Mouse (Mus musculus): Measurements from ENCODE around the gene Polr2a. TPM values are rescaled to one million over a fixed set of nuclear protein-coding genes. Genes with fewer than 3 reads are reported as not detected.

Gene Polr2a
- polyA plus RNA-seq (2012; rRNA removed): 12.7 and 15.6 TPM in 2 replicates

DNA sequence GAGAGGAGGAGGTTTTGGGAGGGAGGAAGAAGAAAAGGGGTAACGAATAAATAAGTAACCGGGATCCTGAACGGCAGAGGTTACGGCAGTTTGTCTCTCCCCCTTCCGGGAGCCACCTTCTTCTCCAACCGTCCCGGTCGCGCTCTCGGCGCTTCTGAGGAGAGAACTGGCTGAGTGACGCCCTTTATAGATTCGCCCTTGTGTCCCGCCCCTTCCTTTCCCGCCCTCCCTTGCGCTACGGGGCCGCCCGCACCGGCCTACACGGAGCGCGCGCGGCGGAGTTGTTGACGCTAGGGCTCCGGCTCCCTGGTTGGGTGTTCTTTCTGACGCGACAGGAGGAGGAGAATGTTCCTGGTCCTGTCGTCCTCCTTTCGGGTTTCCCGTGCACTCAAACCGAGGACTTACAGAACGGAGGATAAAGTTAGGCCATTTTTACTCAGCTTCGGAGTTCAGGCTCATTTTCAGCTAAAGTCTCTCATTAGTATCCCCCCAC, at the start of gene Polr2a:
Gene Polr2a, minus strand, starts transcription at position 160 of the 493 bp plus-strand sequence.

DNA sequence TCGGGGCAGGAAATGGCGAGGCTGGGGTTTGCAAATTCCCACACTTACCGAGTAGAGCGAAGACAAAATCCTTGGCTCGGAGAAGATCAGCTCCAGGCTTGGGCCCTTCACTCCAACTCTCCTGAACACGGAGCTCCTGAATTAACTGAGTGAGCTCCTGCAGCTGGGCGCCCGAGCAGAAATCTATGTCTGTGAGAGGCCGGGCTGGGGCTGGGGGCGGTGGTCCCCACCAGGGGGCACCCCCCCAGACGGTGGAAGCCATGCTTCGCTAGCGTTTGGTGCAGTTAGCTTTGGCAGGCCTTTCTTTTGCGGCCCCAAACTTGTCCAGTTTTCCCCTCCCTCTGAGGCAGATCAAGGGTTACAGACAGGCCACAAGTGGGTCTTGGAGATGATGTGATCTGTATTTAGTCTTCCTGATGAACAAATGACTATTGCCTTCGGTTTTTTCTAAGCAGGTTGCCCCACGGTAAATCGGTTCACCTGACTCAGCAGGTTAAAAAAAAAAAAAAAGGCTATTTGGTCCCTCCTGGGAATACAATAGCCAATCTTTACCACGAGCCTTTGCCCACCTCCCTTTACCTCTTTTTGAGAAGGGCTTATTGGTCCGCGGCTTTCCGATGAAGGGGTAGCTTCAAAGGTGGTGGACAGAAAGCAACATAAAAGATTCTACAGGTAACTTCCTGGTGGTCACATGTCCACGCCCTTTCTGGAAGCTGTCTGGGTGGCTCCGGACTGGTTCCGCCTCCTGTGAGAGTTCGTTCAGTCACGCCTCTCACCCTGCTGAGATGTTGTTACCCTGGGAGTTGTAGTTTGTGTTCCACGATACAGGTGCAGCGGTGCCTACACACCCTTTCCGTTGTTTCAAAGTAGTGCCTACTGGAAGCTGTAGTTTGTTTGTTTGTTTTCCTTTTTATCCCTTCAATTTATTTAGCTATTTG, 46.8 kb upstream of the Polr2a start, which contains the start of gene Tmem102:
Gene Tmem102, minus strand, starts transcription at position 653 of the 938 bp plus-strand sequence.

DNA sequence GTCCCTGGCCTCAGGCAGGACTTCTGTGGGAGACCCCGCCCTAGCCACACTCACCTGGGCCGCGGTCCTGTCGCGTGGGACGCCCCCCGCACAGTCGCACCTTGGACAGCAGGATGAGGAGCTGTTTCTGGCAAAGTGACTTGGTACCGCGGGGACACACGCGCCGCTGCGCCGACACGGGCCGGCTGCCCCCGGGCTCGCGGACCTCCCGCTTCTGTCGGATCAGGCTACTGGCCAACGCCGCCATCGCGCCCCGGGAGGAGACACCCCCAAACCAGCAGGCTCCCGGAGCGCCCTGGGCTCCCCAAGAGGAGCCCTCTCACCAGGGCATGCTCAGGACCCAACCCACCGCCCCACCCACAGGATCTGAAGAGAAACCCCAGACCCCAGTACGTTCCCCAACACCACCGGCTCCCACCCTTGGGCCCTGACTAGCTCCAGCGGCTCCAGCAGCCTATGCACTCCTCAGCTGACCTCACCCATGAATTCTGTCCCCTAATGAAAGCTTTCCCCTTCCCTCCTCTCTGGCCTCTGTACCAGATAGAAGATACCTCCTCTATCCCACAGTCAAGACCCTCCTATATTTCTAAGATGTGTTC, 43.0 kb upstream of the Polr2a start, which contains the start of gene Fgf11:
Gene Fgf11, minus strand, starts transcription at position 479 of the 599 bp plus-strand sequence.

GRCm38 (mm10) chr11:69795168-69795982, 36.9 kb upstream of the Polr2a start, which contains the start of gene Chrnb1:
Gene Chrnb1, minus strand, starts transcription at chr11:69795943.

DNA sequence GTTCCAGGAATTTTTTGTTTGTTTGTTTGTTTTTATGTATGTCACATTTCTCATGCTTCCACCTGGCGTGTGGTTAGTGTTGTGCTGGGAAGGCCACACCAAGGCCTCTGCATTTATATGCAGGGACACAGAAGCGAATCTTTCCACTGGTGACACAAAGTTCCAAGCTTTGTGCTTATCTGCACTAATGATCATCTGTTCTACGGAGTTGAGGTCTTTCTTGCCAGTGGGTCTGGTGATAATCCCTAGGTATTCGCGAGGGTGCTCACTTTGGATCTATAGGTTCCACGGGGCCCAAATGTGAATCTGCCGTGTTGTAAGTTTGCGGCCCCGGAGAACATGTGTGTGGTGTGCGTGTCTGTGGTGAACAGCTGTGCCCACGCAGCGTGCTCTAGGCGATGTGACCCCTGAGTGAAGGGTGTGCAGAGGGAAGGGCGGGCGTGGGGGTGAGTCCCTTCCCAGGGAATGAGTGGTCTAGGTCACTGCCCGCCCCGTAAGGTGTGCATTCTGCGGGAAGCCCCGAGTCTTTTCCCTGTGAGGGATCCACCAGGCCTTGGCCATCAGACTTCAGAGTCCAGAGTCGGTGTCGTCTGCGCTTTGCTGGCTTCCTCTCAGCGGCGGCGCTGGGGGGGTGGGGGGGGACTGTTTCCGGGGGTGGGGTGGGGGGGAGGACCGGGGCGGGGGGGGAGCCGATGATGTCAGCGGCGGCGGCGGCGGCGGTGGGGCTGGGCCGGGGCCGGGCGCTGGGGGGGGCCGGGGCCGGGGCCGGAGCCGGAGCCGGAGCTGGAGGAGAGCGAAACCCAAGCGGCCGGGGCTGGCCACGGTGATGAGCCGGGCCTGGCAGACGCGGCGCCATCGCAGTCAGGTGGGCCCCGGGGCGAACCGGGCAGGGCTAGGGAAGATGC, 7.0 kb upstream of the Polr2a start, which contains the start of gene Zbtb4:
Gene Zbtb4, plus strand, starts transcription at position 692 of the 905 bp plus-strand sequence.

DNA sequence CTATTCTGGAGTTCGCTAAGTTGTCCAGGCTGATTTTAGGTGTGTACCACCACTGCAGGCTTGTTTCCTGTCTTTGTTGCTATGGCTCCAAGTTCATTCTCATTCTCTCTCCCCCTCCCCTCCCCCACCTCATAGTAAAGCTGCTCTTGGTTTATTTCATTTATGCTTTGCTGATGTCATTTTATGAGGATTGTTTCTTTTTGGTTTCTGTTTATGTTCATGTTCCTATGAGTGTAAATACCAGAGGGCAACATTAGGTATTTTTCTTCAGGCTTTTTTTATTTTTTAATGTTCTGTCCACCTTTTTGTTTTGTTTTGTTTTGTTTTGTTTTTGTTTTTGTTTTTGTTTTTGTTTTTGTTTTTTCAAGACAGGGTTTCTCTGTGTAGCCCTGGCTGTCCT, 3.4 kb upstream of the Polr2a start, which contains the start of gene Slc35g3:
Gene Slc35g3, minus strand, starts transcription at position 101 of the 400 bp plus-strand sequence.

GRCm38 (mm10) chr11:69695361-69696181, 62.9 kb downstream of the Polr2a start, which contains the start of the genes Tnfsf12 and Tnfsfm13:
Gene Tnfsf12, minus strand, starts transcription at chr11:69695849.
Gene Tnfsfm13, minus strand, starts transcription at chr11:69696098.

GRCm38 (mm10) chr11:69685526-69686148, 72.8 kb downstream of the Polr2a start, which contains the start of gene Tnfsf13:
Gene Tnfsf13, minus strand, starts transcription at chr11:69685784.

Other genes with a start within 250 kb of the Polr2a start
- gene Dnah2, start 209.5 kb downstream of the Polr2a start, polyA plus RNA-seq (2012; rRNA removed): 0.01 and 0.06 TPM in 2 replicates
- gene Efnb3, start 198.4 kb downstream of the Polr2a start, polyA plus RNA-seq (2012; rRNA removed): 0.90 and 0.99 TPM in 2 replicates
- gene Wrap53, start 178.4 kb downstream of the Polr2a start, polyA plus RNA-seq (2012; rRNA removed): 8.8 and 10.8 TPM in 2 replicates
- gene Trp53, start 178.3 kb downstream of the Polr2a start, polyA plus RNA-seq (2012; rRNA removed): 61.5 and 74.1 TPM in 2 replicates
- gene Atp1b2, start 152.7 kb downstream of the Polr2a start, polyA plus RNA-seq (2012; rRNA removed): 17.8 and 21.7 TPM in 2 replicates
- gene Shbg, start 140.7 kb downstream of the Polr2a start, polyA plus RNA-seq (2012; rRNA removed): 19.1 and 24.0 TPM in 2 replicates
- gene Sat2, start 136.6 kb downstream of the Polr2a start, polyA plus RNA-seq (2012; rRNA removed): 5.7 and 7.0 TPM in 2 replicates
- gene Fxr2, start 125.6 kb downstream of the Polr2a start, polyA plus RNA-seq (2012; rRNA removed): 21.3 and 22.6 TPM in 2 replicates
- gene Sox15, start 103.3 kb downstream of the Polr2a start, polyA plus RNA-seq (2012; rRNA removed): 0.02 and 0.09 TPM in 2 replicates
- gene Mpdu1, start 96.0 kb downstream of the Polr2a start, polyA plus RNA-seq (2012; rRNA removed): 34.7 and 42.4 TPM in 2 replicates
- gene Cd68, start 92.5 kb downstream of the Polr2a start, polyA plus RNA-seq (2012; rRNA removed): 7.8 and 10.5 TPM in 2 replicates
- gene Eif4a1, start 86.2 kb downstream of the Polr2a start, polyA plus RNA-seq (2012; rRNA removed): 445 and 498 TPM in 2 replicates
- gene Senp3, start 76.6 kb downstream of the Polr2a start, polyA plus RNA-seq (2012; rRNA removed): 46.2 and 57.7 TPM in 2 replicates
- 0.29 and 0.31 TPM in 2 replicates for gene Tnfsf13, start 72.9 kb downstream of the Polr2a start, polyA plus RNA-seq (2012; rRNA removed)
- 3.4 and 3.8 TPM in 2 replicates for gene Tnfsf12, start 62.8 kb downstream of the Polr2a start, polyA plus RNA-seq (2012; rRNA removed)
- 0.77 and 0.86 TPM in 2 replicates for gene Tnfsfm13, start 62.5 kb downstream of the Polr2a start, polyA plus RNA-seq (2012; rRNA removed)
- 0.03 TPM in 1 of 2 replicates, not detected in the other for gene Slc35g3, start 3.3 kb upstream of the Polr2a start, polyA plus RNA-seq (2012; rRNA removed)
- gene Zbtb4, start 7.3 kb upstream of the Polr2a start, polyA plus RNA-seq (2012; rRNA removed): 1.2 and 1.5 TPM in 2 replicates
- gene Chrnb1, start 37.3 kb upstream of the Polr2a start, polyA plus RNA-seq (2012; rRNA removed): 0.69 and 1.5 TPM in 2 replicates
- gene Fgf11, start 43.2 kb upstream of the Polr2a start, polyA plus RNA-seq (2012; rRNA removed): 0.40 and 0.51 TPM in 2 replicates
- gene Tmem102, start 47.0 kb upstream of the Polr2a start, polyA plus RNA-seq (2012; rRNA removed): 0.24 and 0.25 TPM in 2 replicates
- gene Gm39566, start 56.7 kb upstream of the Polr2a start, polyA plus RNA-seq (2012; rRNA removed): not detected in 2 replicates
- gene Spem2, start 59.8 kb upstream of the Polr2a start, polyA plus RNA-seq (2012; rRNA removed): not detected in 2 replicates
- not detected in 2 replicates for gene Spem1, start 63.5 kb upstream of the Polr2a start, polyA plus RNA-seq (2012; rRNA removed)
- 2.1 and 2.2 TPM in 2 replicates for gene Nlgn2, start 79.1 kb upstream of the Polr2a start, polyA plus RNA-seq (2012; rRNA removed)
- gene Tmem256, start 79.9 kb upstream of the Polr2a start, polyA plus RNA-seq (2012; rRNA removed): 155 and 183 TPM in 2 replicates
- gene Plscr3, start 87.7 kb upstream of the Polr2a start, polyA plus RNA-seq (2012; rRNA removed): 16.2 and 19.8 TPM in 2 replicates
- 1.2 and 1.3 TPM in 2 replicates for gene Tnk1, start 100.1 kb upstream of the Polr2a start, polyA plus RNA-seq (2012; rRNA removed)
- not detected in 2 replicates for gene Tmem95, start 119.4 kb upstream of the Polr2a start, polyA plus RNA-seq (2012; rRNA removed)
- 0.76 and 0.89 TPM in 2 replicates for gene Kctd11, start 122.8 kb upstream of the Polr2a start, polyA plus RNA-seq (2012; rRNA removed)
- gene Acap1, start 136.9 kb upstream of the Polr2a start, polyA plus RNA-seq (2012; rRNA removed): 2.7 and 3.3 TPM in 2 replicates
- 0.40 and 0.53 TPM in 2 replicates for gene 2810408A11Rik, start 142.3 kb upstream of the Polr2a start, polyA plus RNA-seq (2012; rRNA removed)
- 16.6 and 20.3 TPM in 2 replicates for gene Neurl4, start 142.4 kb upstream of the Polr2a start, polyA plus RNA-seq (2012; rRNA removed)
- 75.3 and 87.1 TPM in 2 replicates for gene Gps2, start 155.3 kb upstream of the Polr2a start, polyA plus RNA-seq (2012; rRNA removed)
- gene Eif5a, start 163.3 kb upstream of the Polr2a start, polyA plus RNA-seq (2012; rRNA removed): 866 and 1,005 TPM in 2 replicates
- gene Ybx2, start 177.2 kb upstream of the Polr2a start, polyA plus RNA-seq (2012; rRNA removed): 0.15 and 0.21 TPM in 2 replicates
- gene Slc2a4, start 189.6 kb upstream of the Polr2a start, polyA plus RNA-seq (2012; rRNA removed): 13.7 and 15.5 TPM in 2 replicates
- 1.4 and 2.3 TPM in 2 replicates for gene Cldn7, start 206.1 kb upstream of the Polr2a start, polyA plus RNA-seq (2012; rRNA removed)
- gene Ctdnep1, start 222.5 kb upstream of the Polr2a start, polyA plus RNA-seq (2012; rRNA removed): 30.6 and 33.9 TPM in 2 replicates
- 41.7 and 49.0 TPM in 2 replicates for gene Elp5, start 223.9 kb upstream of the Polr2a start, polyA plus RNA-seq (2012; rRNA removed)
- 131 and 138 TPM in 2 replicates for gene Gabarap, start 232.5 kb upstream of the Polr2a start, polyA plus RNA-seq (2012; rRNA removed)
- 16.3 and 17.2 TPM in 2 replicates for gene Phf23, start 237.1 kb upstream of the Polr2a start, polyA plus RNA-seq (2012; rRNA removed)
- gene Dvl2, start 242.0 kb upstream of the Polr2a start, polyA plus RNA-seq (2012; rRNA removed): 3.2 and 4.6 TPM in 2 replicates

Data from liver, embryonic 14 days (tissue).